Mouse (Mus musculus) heart, embryonic 15.5 days (tissue): Measurements from ENCODE around the gene Serpina1b. TPM values are rescaled to one million over a fixed set of nuclear protein-coding genes. Genes with fewer than 3 reads are reported as not detected.
"Not testable (repeated sequence)": the region's sequence is repeated elsewhere in the genome, so short reads cannot be mapped to it uniquely, and the experiment has no call there.

Experiments
- ATAC-seq: fragments of 200-750 bp; cut with Nextera tagmentation; replicated peaks from 2 replicates; pipeline ENCODE4 v1.8.0; 2017; ENCODE audit warnings: low read depth, moderate TSS enrichment; ENCODE audit not compliant: insufficient number of reproducible peaks, insufficient read depth, low FRiP score
- H3K27ac ChIP-seq: fragments of 300-500 bp; sonication (generic); 2 replicates; pipeline ENCODE4 v1.5.1; 2015; ENCODE audit warnings: mild to moderate bottlenecking, inconsistent platforms
- H3K27me3 ChIP-seq: fragments of 300-500 bp; sonication (generic); 2 replicates; pipeline ENCODE4 v1.6.1; 2015; ENCODE audit warnings: inconsistent platforms
- H3K36me3 ChIP-seq: fragments of 300-500 bp; sonication (generic); 2 replicates; pipeline ENCODE4 v1.6.1; 2015; ENCODE audit warnings: mild to moderate bottlenecking, inconsistent platforms
- H3K4me1 ChIP-seq: fragments of 300-500 bp; sonication (generic); replicated peaks from 2 replicates; pipeline ENCODE4 v1.6.1; 2015; ENCODE audit warnings: inconsistent platforms
- H3K4me2 ChIP-seq: fragments of 300-500 bp; sonication (generic); 2 replicates; pipeline ENCODE4 v1.6.1; 2015; ENCODE audit warnings: inconsistent platforms, mild to moderate bottlenecking, moderate library complexity
- H3K4me3 ChIP-seq: fragments of 300-500 bp; sonication (generic); 2 replicates; pipeline ENCODE4 v1.5.1; 2015; ENCODE audit warnings: mild to moderate bottlenecking, inconsistent platforms
- H3K9ac ChIP-seq: fragments of 300-500 bp; sonication (generic); 2 replicates; pipeline ENCODE4 v1.6.1; 2015; ENCODE audit warnings: mild to moderate bottlenecking, inconsistent platforms
- H3K9me3 ChIP-seq: fragments of 300-500 bp; sonication (generic); replicated peaks from 2 replicates; pipeline ENCODE4 v1.6.1; 2016; ENCODE audit warnings: inconsistent platforms
- WGBS: fragments of 180-500 bp; shearing (Covaris S2); methylation state at CpG from one replicate; pipeline ENCODE4 v1.1.7; 2015; ENCODE audit warnings: mixed read lengths; 5-methylcytosine and 5-hydroxymethylcytosine counted together
- polyA plus RNA-seq: library from polyadenylated mRNA; unstranded; fragments of >200 nt; fragmentation: Nextera tagmentation; extraction: Ambion mirVana; gene quantifications from 2 replicates; pipeline ENCODE4 v1.2.1, GENCODE M21; 2015

Serpina1b gene
- polyA plus RNA-seq, 1 experiment from 2014 or later: 1.5 TPM

GRCm38 (mm10) chr12:103763083-103763482 lies 67.1 kb downstream of the Serpina1b start:
- H3K9ac ChIP-seq, ATAC-seq, H3K36me3 ChIP-seq, H3K4me1 ChIP-seq, H3K27ac ChIP-seq, H3K4me2 ChIP-seq, H3K9me3 ChIP-seq, H3K27me3 ChIP-seq, H3K4me3 ChIP-seq: not testable (repeated sequence)
- 71% methylated on average over 3 of the region's 3 CpGs for WGBS

- not testable (repeated sequence) for H3K4me2 ChIP-seq, H3K9me3 ChIP-seq, H3K27ac ChIP-seq, H3K4me3 ChIP-seq, H3K36me3 ChIP-seq, H3K27me3 ChIP-seq, H3K9ac ChIP-seq, ATAC-seq, H3K4me1 ChIP-seq
- WGBS: 83% methylated on average over 3 of the region's 3 CpGs
These were observed 69.9 kb downstream of the Serpina1b start for GRCm38 (mm10) chr12:103760316-103760715.

- ATAC-seq, H3K9ac ChIP-seq, H3K4me3 ChIP-seq, H3K4me1 ChIP-seq, H3K9me3 ChIP-seq, H3K4me2 ChIP-seq, H3K27ac ChIP-seq, H3K27me3 ChIP-seq, H3K36me3 ChIP-seq: not testable (repeated sequence)
- WGBS: 70% methylated on average over 5 of the region's 5 CpGs
These were observed 84.2 kb downstream of the Serpina1b start for GRCm38 (mm10) chr12:103745957-103746356.

DNA sequence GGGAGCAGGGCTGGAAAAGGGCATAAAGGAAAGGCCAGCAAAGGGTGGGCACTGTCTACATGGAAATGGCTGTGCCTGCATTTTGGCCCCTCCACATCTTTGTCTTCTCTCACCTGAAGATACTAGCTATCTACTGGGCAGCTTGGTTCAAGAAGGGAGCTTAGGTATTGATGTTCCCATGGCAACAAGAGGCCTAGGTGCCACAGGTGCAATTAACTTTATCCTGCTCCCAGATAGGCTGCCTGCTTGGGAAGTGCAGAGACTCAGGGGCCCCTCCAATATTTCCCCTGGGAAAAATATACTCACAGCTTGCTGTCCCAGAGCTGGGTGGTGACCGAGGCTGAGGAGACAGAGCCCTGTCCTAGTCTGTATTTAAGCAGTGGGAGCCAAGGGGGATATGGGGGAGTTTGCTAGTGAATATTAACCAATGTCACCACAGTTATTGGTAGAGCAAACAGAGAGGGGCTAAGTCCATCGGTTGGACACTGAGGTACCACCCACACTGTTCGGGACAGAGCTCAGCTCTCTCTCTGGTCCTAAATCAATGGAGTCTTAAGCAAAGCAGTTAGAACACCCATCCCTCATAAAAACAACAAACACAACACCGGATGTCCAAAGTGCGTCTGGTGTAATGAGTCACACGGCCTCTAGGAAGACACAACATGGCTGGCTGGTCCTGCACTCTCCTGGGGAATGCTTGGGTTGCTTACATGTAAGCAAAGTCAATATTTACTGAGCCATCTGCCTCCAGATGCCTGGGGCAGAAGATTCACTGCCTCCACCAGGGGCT lies 92.2 kb downstream of the Serpina1b start:
- not testable (repeated sequence) for H3K27ac ChIP-seq, H3K27me3 ChIP-seq, H3K36me3 ChIP-seq, H3K9me3 ChIP-seq, H3K4me3 ChIP-seq, ATAC-seq, H3K4me1 ChIP-seq, H3K9ac ChIP-seq, H3K4me2 ChIP-seq
- WGBS: 78% methylated on average over 6 of the region's 6 CpGs

DNA sequence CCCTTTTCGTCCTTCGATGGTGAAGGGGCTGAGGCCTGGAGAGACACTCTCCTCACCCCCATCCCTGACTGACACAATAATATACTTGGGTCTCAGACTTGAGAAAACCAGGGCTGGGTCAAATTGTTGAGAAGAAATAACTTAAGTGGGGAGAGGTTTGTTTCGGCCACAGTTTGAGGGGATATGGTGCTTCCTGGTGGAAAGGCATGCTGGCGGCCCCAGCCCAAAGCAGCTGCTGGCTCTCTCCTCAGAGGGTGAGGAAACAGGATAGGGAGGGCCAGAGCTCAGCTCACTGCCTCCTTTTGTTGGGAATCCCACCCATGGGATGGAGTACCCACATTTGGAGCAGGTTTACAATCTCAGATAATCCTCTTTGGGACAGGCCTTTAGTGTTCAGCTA lies 94.6 kb downstream of the Serpina1b start:
- ATAC-seq, H3K4me3 ChIP-seq, H3K27ac ChIP-seq, H3K4me2 ChIP-seq, H3K4me1 ChIP-seq, H3K9ac ChIP-seq, H3K27me3 ChIP-seq, H3K36me3 ChIP-seq, H3K9me3 ChIP-seq: not testable (repeated sequence)
- WGBS: 83% methylated on average over 4 of the region's 4 CpGs

DNA sequence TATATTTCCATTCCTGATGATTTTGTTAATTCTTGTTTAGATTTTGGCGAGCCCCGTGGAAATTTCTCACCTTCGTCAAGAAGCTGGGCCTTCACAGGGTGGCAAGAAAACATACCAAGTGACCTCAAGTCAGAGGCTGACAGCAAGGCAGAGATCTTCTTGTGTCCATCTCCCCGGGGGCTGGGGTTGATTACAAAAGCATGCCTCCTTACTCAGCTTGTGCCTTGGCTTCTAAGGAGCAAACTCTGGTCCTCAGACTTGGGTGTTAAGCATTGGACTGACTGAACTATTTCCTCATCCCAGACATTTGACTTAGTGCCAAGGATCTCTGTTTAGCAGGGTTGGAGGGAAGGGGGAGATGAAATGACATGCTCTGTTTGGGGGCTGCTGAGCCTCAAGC lies 95.1 kb downstream of the Serpina1b start:
- H3K4me1 ChIP-seq, ATAC-seq, H3K9ac ChIP-seq, H3K4me2 ChIP-seq, H3K9me3 ChIP-seq, H3K36me3 ChIP-seq, H3K4me3 ChIP-seq, H3K27ac ChIP-seq, H3K27me3 ChIP-seq: not testable (repeated sequence)
- 72% methylated on average over 4 of the region's 4 CpGs for WGBS

GRCm38 (mm10) chr12:103711537-103711936 lies 118.6 kb downstream of the Serpina1b start:
- H3K4me2 ChIP-seq: no peak overlapping the region
- no peak for ATAC-seq
- WGBS: 63% methylated on average over 3 of the region's 3 CpGs

DNA sequence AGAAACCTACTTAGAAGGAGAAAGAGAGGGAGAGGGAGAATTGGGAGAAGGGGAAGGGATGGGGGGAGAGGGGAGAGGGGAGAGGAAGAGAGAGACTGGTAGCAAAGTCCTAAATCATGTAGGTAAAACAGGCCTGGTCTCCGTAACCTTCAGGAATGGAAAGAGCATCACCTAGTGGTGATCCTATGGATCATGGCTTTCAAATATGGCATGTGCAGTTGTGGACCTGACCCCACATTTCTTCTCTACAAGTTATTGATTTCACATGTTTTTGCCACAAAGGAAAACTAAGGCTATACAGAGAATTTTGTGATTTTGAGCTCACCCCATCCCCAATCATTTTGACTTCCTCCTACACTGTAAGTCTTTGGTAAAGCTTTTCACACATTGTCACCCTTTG lies 119.8 kb downstream of the Serpina1b start:
- 52% methylated on average over 1 of the region's 1 CpGs for WGBS
- H3K4me1 ChIP-seq: peaks cover 4% of the 10 kb centered on the region; the same call in 1 of the 2 replicates

More at GRCm38 (mm10) chr12:103711537-103711936, 118.6 kb downstream of the Serpina1b start:
- Histone ChIP-seq H3K9me3 (no peaks in the 10 kb centered on the region), H3K36me3 (no peaks in the 10 kb centered on the region), H3K9ac (no peak overlapping the region), H3K27me3 (no peaks in the 10 kb centered on the region), H3K4me1 (peaks cover 4% of the 10 kb centered on the region; the same call in 1 of the 2 replicates), H3K27ac (no peak overlapping the region), H3K4me3 (no peak overlapping the region)

DNA sequence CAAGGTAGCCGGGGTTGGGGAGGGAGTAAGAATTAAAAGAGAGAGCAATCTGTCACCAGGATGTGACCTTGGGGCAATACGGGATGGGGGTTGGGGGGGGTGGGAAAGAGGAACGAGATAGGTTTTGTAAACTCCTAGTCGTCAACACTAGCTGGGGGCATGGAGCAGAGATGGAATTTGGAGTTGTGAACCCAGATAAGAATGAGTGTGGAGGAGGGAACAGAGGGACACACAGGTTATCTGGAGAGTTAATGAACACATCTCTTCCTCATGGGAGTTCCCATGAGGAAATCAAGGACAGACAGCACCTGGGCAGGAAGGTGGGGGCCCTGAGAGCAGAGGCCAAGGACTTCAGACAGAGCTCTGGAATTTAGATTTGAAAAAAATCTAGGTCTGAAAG lies 124.1 kb downstream of the Serpina1b start:
- no peak overlapping the region for H3K4me2 ChIP-seq
- peaks cover 4% of the 10 kb centered on the region; the same call in 1 of the 2 replicates for H3K4me1 ChIP-seq
- 36% methylated on average over 4 of the region's 4 CpGs for WGBS
- no peaks in the 10 kb centered on the region for H3K27me3 ChIP-seq
- no peaks in the 10 kb centered on the region for H3K36me3 ChIP-seq
- H3K9me3 ChIP-seq: no peaks in the 10 kb centered on the region
- no peak overlapping the region for H3K9ac ChIP-seq
- H3K4me3 ChIP-seq: no peak overlapping the region
- no peak for ATAC-seq
- no peak overlapping the region for H3K27ac ChIP-seq

More for the DNA sequence above, 119.8 kb downstream of the Serpina1b start:
- Histone ChIP-seq H3K27me3 (no peaks in the 10 kb centered on the region), H3K4me2 (no peak overlapping the region), H3K36me3 (no peaks in the 10 kb centered on the region), H3K4me3 (no peak overlapping the region), H3K9ac (no peak overlapping the region), H3K27ac (no peak overlapping the region), H3K9me3 (no peaks in the 10 kb centered on the region)
- no peak for ATAC-seq

DNA sequence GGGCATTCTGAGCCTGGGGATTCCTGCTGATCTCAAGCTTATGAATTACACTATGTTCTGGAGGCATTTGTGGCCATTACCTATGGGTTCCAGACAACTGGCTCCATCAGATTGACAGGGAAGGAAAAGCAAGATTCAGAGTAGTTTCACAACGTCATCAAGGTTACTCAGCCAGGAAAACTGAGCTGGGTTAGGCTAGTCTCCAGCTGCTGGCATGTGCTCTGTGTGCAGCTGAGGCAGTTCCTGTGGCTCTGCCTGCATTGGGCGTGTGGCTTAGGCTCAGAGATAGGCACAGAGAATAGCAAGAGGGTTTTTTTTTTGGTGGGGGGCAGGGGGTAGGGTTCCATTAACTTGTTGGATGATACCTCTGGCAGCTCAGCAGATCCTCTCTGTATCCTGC lies 124.6 kb downstream of the Serpina1b start:
- no peak overlapping the region for H3K9ac ChIP-seq
- H3K27ac ChIP-seq: no peak overlapping the region
- ATAC-seq: no peak
- H3K4me3 ChIP-seq: no peak overlapping the region
- H3K36me3 ChIP-seq: no peaks in the 10 kb centered on the region
- no peaks in the 10 kb centered on the region for H3K9me3 ChIP-seq
- H3K4me2 ChIP-seq: no peak overlapping the region
- 41% methylated on average over 2 of the region's 2 CpGs for WGBS
- H3K4me1 ChIP-seq: peaks cover 4% of the 10 kb centered on the region; the same call in 1 of the 2 replicates
- H3K27me3 ChIP-seq: no peaks in the 10 kb centered on the region

GRCm38 (mm10) chr12:103700144-103700750 lies 129.9 kb downstream of the Serpina1b start:
- H3K9ac ChIP-seq: no peak overlapping the region
- no peak overlapping the region for H3K27ac ChIP-seq
- WGBS: 83% methylated on average over 4 of the region's 4 CpGs
- ATAC-seq: no peak
- H3K9me3 ChIP-seq: no peaks in the 10 kb centered on the region
- H3K27me3 ChIP-seq: no peaks in the 10 kb centered on the region
- no peak overlapping the region for H3K4me3 ChIP-seq
- no peaks in the 10 kb centered on the region for H3K36me3 ChIP-seq
- H3K4me1 ChIP-seq: no peaks in the 10 kb centered on the region
- no peak overlapping the region for H3K4me2 ChIP-seq

DNA sequence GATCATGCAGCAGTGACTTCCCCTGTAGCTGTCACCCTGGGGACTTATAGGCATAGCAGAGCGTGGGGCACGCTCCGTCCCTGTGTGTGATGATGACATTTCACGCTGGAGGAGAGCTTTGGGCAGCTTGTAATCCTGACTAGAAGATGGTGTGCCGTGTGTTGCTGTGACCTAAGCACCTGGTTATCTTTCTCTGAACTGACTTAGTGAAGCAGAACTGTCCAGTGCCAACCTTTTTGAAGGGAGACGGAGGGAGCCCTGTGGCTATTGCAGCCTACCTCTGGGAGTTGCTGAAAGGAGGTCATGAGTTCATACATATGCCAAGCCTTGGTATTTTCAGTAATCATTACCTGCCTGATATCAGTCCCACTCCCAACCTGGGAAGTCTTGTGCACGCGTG lies 134.7 kb downstream of the Serpina1b start, which contains the start of gene Serpina1f:
TSS of gene Serpina1f (minus strand) at position 101 of the 400 bp plus-strand sequence.
- 84% methylated on average over 8 of the region's 8 CpGs for WGBS
- Histone ChIP-seq H3K27me3 (no peaks in the 10 kb centered on the region), H3K9me3 (no peaks in the 10 kb centered on the region), H3K36me3 (no peaks in the 10 kb centered on the region), H3K9ac (no peak within 1 kb of the TSS), H3K4me1 (no peaks in the 10 kb centered on the region), H3K4me3 (no peak within 1 kb of the TSS), H3K27ac (no peak within 1 kb of the TSS), H3K4me2 (no peak within 1 kb of the TSS)
- no peak for ATAC-seq
